Mouse (Mus musculus) liver, embryonic 16.5 days (tissue): Measurements from ENCODE around the gene Catsperz. TPM values are rescaled to one million over a fixed set of nuclear protein-coding genes. Genes with fewer than 3 reads are reported as not detected.

Experiments used
- ATAC-seq: fragments of 200-750 bp; cut with Nextera tagmentation; 2 replicates; pipeline ENCODE4 v1.8.0; 2017; ENCODE audit warnings: low read depth, mild to moderate bottlenecking, moderate number of reproducible peaks, moderate library complexity
- H3K27ac ChIP-seq: fragments of 300-500 bp; sonication (generic); 2 replicates; pipeline ENCODE4 v1.5.1; 2014; ENCODE audit warnings: mild to moderate bottlenecking, low read length
- H3K27me3 ChIP-seq: fragments of 300-500 bp; sonication (generic); 2 replicates; pipeline ENCODE4 v1.6.1; 2014; ENCODE audit warnings: low read depth, low read length, mixed read lengths; ENCODE audit not compliant: control insufficient read depth, insufficient read depth
- H3K36me3 ChIP-seq: fragments of 300-500 bp; sonication (generic); 2 replicates; pipeline ENCODE4 v1.6.1; 2014; ENCODE audit warnings: mild to moderate bottlenecking; ENCODE audit not compliant: control insufficient read depth, insufficient read depth
- H3K4me1 ChIP-seq: fragments of 300-500 bp; sonication (generic); 2 replicates; pipeline ENCODE4 v1.6.1; 2014; ENCODE audit warnings: low read depth, low read length, mixed read lengths; ENCODE audit not compliant: control insufficient read depth
- H3K4me2 ChIP-seq: fragments of 300-500 bp; sonication (generic); 2 replicates; pipeline ENCODE4 v1.6.1; 2014; ENCODE audit warnings: low read depth, low read length, mixed read lengths
- H3K4me3 ChIP-seq: fragments of 300-500 bp; sonication (generic); 2 replicates; pipeline ENCODE4 v1.5.1; 2014; ENCODE audit warnings: low read depth, mild to moderate bottlenecking, low read length
- H3K9ac ChIP-seq: fragments of 300-500 bp; sonication (generic); 2 replicates; pipeline ENCODE4 v1.6.1; 2014; ENCODE audit warnings: low read depth, low read length
- H3K9me3 ChIP-seq: fragments of 300-500 bp; sonication (generic); replicated peaks from 2 replicates; pipeline ENCODE4 v1.6.1; 2016; ENCODE audit warnings: low read length; ENCODE audit not compliant: control insufficient read depth
- WGBS: fragments of 180-500 bp; shearing (Covaris S2); extraction: QIAGEN DNeasy Blood & Tissue Kit; methylation state at CpG from one replicate; pipeline ENCODE4 v1.1.7; 2014; ENCODE audit not compliant: insufficient replicate concordance; 5-methylcytosine and 5-hydroxymethylcytosine counted together
- polyA plus RNA-seq: library from polyadenylated mRNA; unstranded; fragments of >200 nt; fragmentation: Nextera tagmentation; extraction: Ambion mirVana; gene quantifications from 2 replicates; pipeline ENCODE4 v1.2.1, GENCODE M21; 2015

Catsperz gene
- polyA plus RNA-seq, 1 experiment from 2014 or later, result 0.50 TPM

DNA sequence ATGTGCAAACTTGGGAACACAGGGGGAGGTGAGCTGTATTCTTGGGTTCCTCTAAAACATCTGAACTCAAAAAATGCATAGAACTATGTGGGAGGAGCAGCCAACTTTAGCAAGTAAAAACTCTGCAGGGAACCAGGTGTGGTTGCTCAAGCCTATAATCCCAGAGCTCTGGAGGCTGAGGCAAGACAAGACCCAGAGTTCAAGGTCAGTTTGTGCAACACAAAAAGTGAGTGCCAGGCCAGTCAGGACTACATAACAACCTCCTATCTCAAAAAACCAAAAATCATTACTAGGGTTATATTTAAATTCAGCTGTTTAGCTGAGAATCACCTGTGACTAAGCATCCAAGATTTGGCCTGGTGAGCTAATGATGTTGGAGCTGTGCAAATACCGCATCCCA lies 6.8 kb upstream of the Catsperz start:
- WGBS, result 46% methylated on average over 1 of the region's 1 CpGs
- H3K9me3 ChIP-seq, result no peaks in the 10 kb centered on the region
- H3K36me3 ChIP-seq, result no peaks in the 10 kb centered on the region
- peaks cover 83% of the 10 kb centered on the region for H3K27me3 ChIP-seq
- H3K9ac ChIP-seq, result no peak overlapping the region
- peaks cover 4% of the 10 kb centered on the region for H3K4me1 ChIP-seq
- H3K4me3 ChIP-seq, result no peak overlapping the region
- no peak overlapping the region for H3K4me2 ChIP-seq
- H3K27ac ChIP-seq, result no peak overlapping the region
- no peak for ATAC-seq

DNA sequence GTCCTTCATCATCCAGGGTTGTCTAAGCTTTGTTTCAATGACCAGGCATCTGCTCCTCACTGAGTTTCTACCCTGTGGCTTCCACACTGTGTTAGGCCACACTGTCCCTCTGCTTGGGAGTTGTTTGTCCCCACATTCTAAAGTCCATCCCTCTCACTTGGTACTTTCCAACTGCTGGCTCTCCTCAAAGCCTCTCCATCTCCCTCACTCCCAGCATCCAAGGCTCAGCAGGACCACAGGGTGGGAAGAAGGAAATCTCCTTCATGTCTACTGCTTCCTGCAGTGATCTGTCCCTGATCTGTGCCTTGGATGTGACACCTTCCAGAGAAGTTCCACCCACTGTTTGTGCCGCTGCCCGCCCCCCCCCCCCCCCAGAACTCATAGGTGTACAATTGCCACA lies 5.8 kb upstream of the Catsperz start:
- Histone ChIP-seq H3K4me3 (no peak overlapping the region), H3K4me2 (no peak overlapping the region), H3K9me3 (no peaks in the 10 kb centered on the region), H3K4me1 (peaks cover 7% of the 10 kb centered on the region), H3K36me3 (no peaks in the 10 kb centered on the region), H3K27ac (no peak overlapping the region), H3K9ac (no peak overlapping the region), H3K27me3 (peaks cover 91% of the 10 kb centered on the region)
- ATAC-seq, result no peak
- 0% methylated on average over 2 of the region's 2 CpGs for WGBS

DNA sequence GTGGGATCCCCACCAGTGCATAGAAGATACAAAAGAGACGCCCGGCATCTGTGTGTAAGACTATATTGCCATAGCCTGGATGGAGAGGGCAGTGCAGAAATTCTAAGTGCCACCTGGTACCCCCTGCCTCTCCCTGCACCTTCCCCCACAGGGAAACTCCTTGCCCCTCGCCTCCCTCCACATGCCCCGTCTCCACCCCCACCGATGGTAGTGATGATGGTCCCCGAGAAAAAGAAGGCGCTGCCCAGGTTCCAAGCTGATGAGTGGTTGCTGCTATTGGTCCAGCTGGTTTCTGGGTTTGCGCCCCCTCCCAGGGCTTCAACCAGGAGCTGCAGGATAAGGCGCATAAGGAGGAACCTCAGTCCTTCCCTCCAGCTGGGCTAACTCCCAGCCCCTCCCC lies 2.9 kb upstream of the Catsperz start:
- Histone ChIP-seq H3K4me1 (peaks cover 14% of the 10 kb centered on the region), H3K27me3 (peaks cover 89% of the 10 kb centered on the region), H3K9me3 (no peaks in the 10 kb centered on the region), H3K4me2 (no peak overlapping the region), H3K27ac (no peak overlapping the region), H3K36me3 (no peaks in the 10 kb centered on the region), H3K4me3 (no peak overlapping the region), H3K9ac (no peak overlapping the region)
- no peak for ATAC-seq
- WGBS, result 15% methylated on average over 9 of the region's 9 CpGs

DNA sequence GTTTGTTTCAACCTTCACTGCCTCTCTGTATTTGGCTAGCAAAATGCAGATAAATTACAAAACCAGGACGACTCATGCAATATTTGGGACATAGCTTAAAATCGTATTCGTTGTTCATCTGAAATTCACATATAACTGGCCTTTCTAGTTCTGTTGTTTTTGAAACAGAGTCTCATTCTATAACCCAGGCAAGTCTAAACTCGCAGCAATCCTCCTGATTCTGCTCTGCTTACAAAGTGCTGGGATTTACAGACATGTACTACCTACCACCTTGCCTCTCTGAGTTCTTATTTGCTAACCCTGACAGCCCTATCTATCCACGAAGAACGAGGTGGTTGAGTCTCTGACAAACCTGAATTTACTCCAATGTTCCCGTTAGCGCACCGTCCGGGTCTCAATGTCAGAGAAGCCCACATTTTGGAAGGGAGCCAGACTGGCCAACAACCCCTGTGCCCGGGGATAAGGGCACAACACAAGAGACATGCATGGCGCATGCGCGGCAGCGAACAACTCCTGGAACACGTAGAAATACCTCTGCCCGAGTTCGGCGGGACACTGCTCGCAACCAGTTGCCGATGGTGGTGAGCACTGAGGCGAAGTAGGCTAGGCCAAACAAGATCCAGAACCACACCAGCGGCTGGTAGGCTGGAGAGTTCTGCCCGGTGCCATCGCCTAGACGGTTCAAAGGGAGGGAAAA lies 1.5 kb upstream of the Catsperz start:
- H3K27me3 ChIP-seq, result peaks cover 79% of the 10 kb centered on the region
- WGBS, result 15% methylated on average over 26 of the region's 26 CpGs
- 0 out of 2 replicates have a peak overlapping the region, but pooled peaks have one; percentile 2 for H3K4me2 ChIP-seq
- H3K4me3 ChIP-seq, result no peak overlapping the region
- no peak overlapping the region for H3K9ac ChIP-seq
- H3K4me1 ChIP-seq, result peaks cover 26% of the 10 kb centered on the region
- no peak for ATAC-seq
- no peaks in the 10 kb centered on the region for H3K9me3 ChIP-seq
- H3K27ac ChIP-seq, result no peak overlapping the region
- no peaks in the 10 kb centered on the region for H3K36me3 ChIP-seq

DNA sequence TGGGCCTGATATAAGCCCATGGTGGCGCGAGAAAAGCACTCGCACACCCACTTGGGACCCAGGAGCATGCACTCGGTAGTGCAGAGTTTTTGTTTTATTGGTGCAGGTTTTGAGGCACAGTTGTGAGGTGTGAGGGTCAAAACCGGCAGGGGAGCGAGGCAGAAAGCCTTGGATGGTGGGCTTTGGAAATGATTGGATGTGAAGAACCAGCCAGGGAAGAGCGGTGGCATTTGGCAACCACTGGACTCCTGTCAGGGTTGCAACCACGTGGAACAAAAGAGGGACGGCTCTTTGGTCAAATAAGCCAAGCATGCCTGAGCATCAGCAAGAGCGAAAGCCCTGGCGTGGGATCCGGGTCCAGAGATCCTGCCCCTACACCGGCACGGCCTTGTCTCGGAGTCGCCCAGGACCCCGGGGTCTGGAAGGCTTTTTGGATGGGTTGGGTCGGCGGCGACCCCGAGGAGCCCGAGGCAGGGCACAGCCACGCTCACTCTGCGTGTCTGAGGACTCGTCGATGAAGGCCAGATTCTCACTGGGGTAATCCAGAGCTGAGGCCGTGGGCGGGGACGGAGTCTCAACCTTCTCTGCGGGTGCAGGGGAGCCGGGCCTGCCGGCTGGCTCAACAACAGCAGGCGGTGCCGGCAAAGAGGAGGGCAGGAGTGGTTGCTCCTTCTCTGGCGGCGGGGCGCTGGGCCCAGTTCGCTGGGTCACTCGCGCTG lies 590 bp upstream of the Catsperz start:
- Histone ChIP-seq H3K4me3 (no peak overlapping the region), H3K9me3 (no peaks in the 10 kb centered on the region), H3K36me3 (no peaks in the 10 kb centered on the region), H3K27ac (no peak overlapping the region), H3K4me1 (peaks cover 29% of the 10 kb centered on the region), H3K27me3 (peaks cover 69% of the 10 kb centered on the region), H3K4me2 (no peak overlapping the region), H3K9ac (no peak overlapping the region)
- 15% methylated on average over 40 of the region's 40 CpGs for WGBS
- no peak for ATAC-seq

DNA sequence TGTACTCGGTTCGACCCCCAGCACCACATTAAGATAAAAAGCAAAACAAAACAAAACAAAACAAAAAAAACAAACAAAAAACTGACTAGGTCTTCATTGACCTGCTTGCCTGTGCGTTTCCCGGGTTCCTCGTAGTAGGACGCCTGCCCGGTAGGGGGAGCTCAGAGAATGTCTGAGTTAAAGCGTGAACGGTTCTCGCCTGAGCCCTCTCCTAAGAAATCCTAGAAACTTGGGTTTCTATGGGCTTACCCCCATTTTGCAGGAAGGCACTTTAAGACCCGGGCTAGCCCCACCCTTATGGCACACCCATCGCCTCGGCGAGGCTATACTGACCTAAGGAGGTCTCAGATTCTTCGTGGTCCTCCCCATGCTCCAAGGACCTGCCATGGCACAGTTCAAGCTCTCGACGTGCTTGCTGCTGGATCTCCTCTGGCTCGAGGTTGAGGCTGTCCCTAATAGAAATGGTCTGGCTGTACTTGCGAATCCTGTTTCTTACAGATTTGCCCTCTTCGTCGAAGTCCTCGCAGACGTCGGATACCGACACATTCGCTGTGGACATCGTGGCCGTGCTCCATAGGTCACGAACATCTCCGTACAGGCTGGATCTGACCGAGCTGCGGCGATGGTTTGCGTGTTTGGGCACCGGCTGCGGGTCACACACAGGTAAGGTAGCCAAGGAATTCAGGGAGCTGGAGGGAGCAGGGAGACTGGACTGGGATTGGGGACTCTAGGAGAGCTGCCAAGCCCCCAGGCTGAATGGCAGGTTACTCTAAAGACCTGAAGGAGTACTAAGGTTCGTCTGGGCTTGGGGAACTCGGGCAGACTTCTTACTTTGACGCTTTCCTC lies 496 bp downstream of the Catsperz start:
- Histone ChIP-seq H3K27ac (no peak overlapping the region), H3K27me3 (peaks cover 63% of the 10 kb centered on the region)

DNA sequence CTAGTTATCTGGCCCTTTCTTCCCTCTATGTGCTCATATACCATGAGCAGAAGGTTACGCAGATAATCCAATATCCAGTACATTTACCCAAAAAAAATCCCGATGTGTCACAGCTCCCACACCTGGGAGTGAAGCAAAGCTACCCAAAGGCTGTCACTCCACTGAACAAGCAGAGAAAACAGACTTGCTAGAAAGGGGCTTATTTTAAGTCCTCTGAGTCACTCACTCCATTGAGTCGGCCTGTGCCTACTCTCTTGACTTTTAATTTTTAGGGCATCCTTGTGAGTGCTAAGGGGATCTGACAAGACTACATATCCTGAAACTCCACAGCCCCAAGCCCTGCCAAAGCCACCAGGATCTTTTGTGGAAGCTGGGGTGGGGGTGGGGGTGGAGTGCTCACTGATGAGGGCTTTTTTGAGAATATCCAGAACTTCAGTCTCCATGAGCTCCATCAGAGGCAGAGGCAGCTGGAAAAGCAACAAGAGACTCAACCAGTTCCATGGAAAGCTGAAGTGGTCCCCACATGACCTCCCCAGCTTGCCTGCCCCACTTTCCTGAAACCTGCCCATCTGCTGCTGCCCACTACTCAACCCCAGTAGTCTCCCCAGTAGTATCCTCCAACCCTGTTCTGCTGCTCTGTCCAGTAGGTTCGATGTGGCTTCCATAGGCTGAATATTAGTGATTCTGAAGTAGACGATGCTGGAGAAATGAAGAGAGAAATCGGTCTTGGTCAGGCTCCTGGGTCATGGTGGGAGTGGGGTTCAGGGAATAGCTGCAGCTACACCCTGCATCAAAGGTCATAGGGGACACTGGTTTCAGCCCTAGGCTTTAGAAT lies 2.1 kb downstream of the Catsperz start:
- H3K9ac ChIP-seq, result peak overlapping the region; percentile 60; the same call in 1 of the 2 replicates
- H3K36me3 ChIP-seq, result no peaks in the 10 kb centered on the region
- H3K27ac ChIP-seq, result no peak overlapping the region
- H3K4me3 ChIP-seq, result peak overlapping the region; percentile 82
- H3K4me1 ChIP-seq, result peaks cover 42% of the 10 kb centered on the region
- ATAC-seq, result no peak
- no peaks in the 10 kb centered on the region for H3K9me3 ChIP-seq
- 53% methylated on average over 6 of the region's 6 CpGs for WGBS
- peaks cover 51% of the 10 kb centered on the region for H3K27me3 ChIP-seq
- peak overlapping the region; percentile 100 for H3K4me2 ChIP-seq

More for the DNA sequence above, 496 bp downstream of the Catsperz start:
- H3K9ac ChIP-seq, result no peak overlapping the region
- H3K4me1 ChIP-seq, result peaks cover 39% of the 10 kb centered on the region
- H3K36me3 ChIP-seq, result no peaks in the 10 kb centered on the region
- no peaks in the 10 kb centered on the region for H3K9me3 ChIP-seq
- H3K4me3 ChIP-seq, result peak overlapping the region; percentile 33
- H3K4me2 ChIP-seq, result peak overlapping the region; percentile 42
- 3% methylated on average over 39 of the region's 39 CpGs for WGBS
- no peak for ATAC-seq
